Mouse (Mus musculus) limb, embryonic 14.5 days (tissue): ENCODE data around the gene Cmah. TPM values are rescaled to one million over a fixed set of nuclear protein-coding genes. Genes with fewer than 3 reads are reported as not detected.

ENCODE experiments used
- ATAC-seq: fragments of 200-750 bp; cut with Nextera tagmentation; 2 replicates; pipeline ENCODE4 v1.8.0; 2017; ENCODE audit warnings: low read depth, moderate number of reproducible peaks, moderate TSS enrichment; ENCODE audit not compliant: low FRiP score
- DNase-seq: peaks from one replicate; pipeline ENCODE4 v3.0.0-alpha.2; 2015; ENCODE audit warnings: low spot score
- H3K27ac ChIP-seq: fragments of 300-500 bp; sonication (generic); replicated peaks from 2 replicates; pipeline ENCODE4 v1.5.1; 2014; ENCODE audit warnings: low read depth, mild to moderate bottlenecking, low read length, moderate library complexity, mixed read lengths
- H3K27me3 ChIP-seq: fragments of 300-500 bp; sonication (generic); 2 replicates; pipeline ENCODE4 v1.6.1; 2014; ENCODE audit warnings: low read length, mixed read lengths; ENCODE audit not compliant: control insufficient read depth, insufficient read depth
- H3K36me3 ChIP-seq: fragments of 300-500 bp; sonication (generic); 2 replicates; pipeline ENCODE4 v1.6.1; 2014; ENCODE audit warnings: mild to moderate bottlenecking, low read length, moderate library complexity, mixed read lengths; ENCODE audit not compliant: control insufficient read depth, insufficient read depth
- H3K4me1 ChIP-seq: fragments of 300-500 bp; sonication (generic); 2 replicates; pipeline ENCODE4 v1.6.1; 2014; ENCODE audit warnings: antibody characterized with exemption, low read length, mixed read lengths; ENCODE audit not compliant: control insufficient read depth, insufficient read depth
- H3K4me2 ChIP-seq: fragments of 300-500 bp; sonication (generic); replicated peaks from 2 replicates; pipeline ENCODE4 v1.6.1; 2014; ENCODE audit warnings: low read depth, mild to moderate bottlenecking, low read length, moderate library complexity; ENCODE audit not compliant: severe bottlenecking
- H3K4me3 ChIP-seq: fragments of 300-500 bp; sonication (generic); replicated peaks from 2 replicates; pipeline ENCODE4 v1.5.1; 2014; ENCODE audit warnings: low read length
- H3K9ac ChIP-seq: fragments of 300-500 bp; sonication (generic); 2 replicates; pipeline ENCODE4 v1.6.1; 2014; ENCODE audit warnings: mild to moderate bottlenecking, low read depth, low read length, moderate library complexity; ENCODE audit not compliant: severe bottlenecking
- H3K9me3 ChIP-seq: fragments of 300-500 bp; sonication (generic); 2 replicates; pipeline ENCODE4 v1.6.1; 2016; ENCODE audit warnings: low read length; ENCODE audit not compliant: control insufficient read depth
- POLR2A ChIP-seq: fragments of 200-500 bp; IDR thresholded peaks from 2 replicates; pipeline ENCODE4 v1.8.0; 2012; ENCODE audit warnings: inconsistent platforms, mild to moderate bottlenecking, moderate library complexity, borderline replicate concordance; ENCODE audit not compliant: insufficient read depth, insufficient read length; ENCODE audit errors: extremely low read depth
- WGBS: fragments of 180-500 bp; shearing (Covaris S2); extraction: QIAGEN DNeasy Blood & Tissue Kit; methylation state at CpG from one replicate; pipeline ENCODE4 v1.1.7; 2014; 5-methylcytosine and 5-hydroxymethylcytosine counted together
- polyA plus RNA-seq, 2 experiments: library from polyadenylated mRNA; depleted of rRNA in 1 of 2; stranded (reverse) in 1 of 2; unstranded in 1 of 2; fragments of >200 nt; fragmentation: Nextera tagmentation in 1 of 2; extraction: Ambion mirVana in 1 of 2; gene quantifications; 2 replicates each; pipeline versions ENCODE4 v1.2.1 to v1.2.3; 2012 to 2014

Gene Cmah
- polyA plus RNA-seq, 2 experiments = 0.30 to 0.48 TPM

DNA sequence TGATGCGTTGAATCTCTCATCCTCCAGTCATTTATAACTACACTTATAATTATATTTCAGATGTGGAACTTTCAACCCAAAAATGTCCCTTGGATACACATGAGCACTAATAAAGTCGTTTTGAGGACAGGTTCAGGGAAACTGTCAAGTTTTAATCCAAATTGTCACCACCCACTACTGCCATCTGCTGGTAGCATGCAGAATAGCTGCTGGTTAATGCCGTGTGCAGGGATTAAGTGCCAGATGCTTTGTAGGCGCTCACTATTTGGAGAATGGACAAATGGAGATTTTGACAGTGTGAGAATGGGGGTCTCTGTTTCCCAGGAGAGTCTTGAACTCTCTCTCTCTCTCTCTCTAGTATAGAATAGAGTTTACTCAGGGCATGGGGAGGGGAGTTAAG lies 30.0 kb upstream of the Cmah start:
- DNase-seq = peak; percentile 65
- Histone ChIP-seq H3K27ac (no peak overlapping the region), H3K4me2 (no peak overlapping the region), H3K4me1 (no peaks in the 10 kb centered on the region), H3K9me3 (no peaks in the 10 kb centered on the region), H3K36me3 (no peaks in the 10 kb centered on the region), H3K4me3 (no peak overlapping the region), H3K9ac (no peak overlapping the region), H3K27me3 (no peaks in the 10 kb centered on the region)
- no peak for ATAC-seq
- no peak for TF ChIP-seq POLR2A
- 13% methylated on average over 4 of the region's 4 CpGs for WGBS

DNA sequence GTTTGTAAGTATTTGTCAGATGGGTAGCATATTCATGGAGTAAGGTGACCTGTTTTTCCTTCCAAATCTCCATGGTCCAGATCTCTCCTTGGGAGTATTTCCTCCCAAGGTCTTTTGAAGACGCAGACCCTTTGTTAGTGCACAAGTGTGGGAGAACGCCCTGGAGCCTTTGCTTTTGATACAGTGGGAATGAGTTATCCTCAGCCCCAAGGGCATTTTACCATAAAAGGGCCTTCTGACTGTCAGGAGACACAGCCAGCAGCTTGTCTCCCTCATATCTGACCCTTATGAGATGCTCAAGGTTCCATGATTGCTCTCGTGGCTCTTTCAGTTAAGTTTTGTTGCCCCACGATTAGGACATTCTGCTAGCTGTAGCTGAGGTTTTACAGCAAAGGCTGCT lies 21.7 kb upstream of the Cmah start:
- Histone ChIP-seq H3K9me3 (no peaks in the 10 kb centered on the region), H3K27me3 (no peaks in the 10 kb centered on the region), H3K36me3 (no peaks in the 10 kb centered on the region), H3K4me2 (no peak overlapping the region), H3K9ac (no peak overlapping the region), H3K4me3 (no peak overlapping the region), H3K27ac (no peak overlapping the region), H3K4me1 (no peaks in the 10 kb centered on the region)
- TF ChIP-seq POLR2A = no peak
- WGBS = 75% methylated on average over 4 of the region's 4 CpGs
- ATAC-seq (no peak), DNase-seq (no peak)

GRCm38 (mm10) chr13:24306248-24306647 lies 21.0 kb upstream of the Cmah start:
- ATAC-seq = no peak
- H3K9me3 ChIP-seq = no peaks in the 10 kb centered on the region
- no peak overlapping the region for H3K4me3 ChIP-seq
- DNase-seq = no peak
- H3K27me3 ChIP-seq = no peaks in the 10 kb centered on the region
- H3K36me3 ChIP-seq = no peaks in the 10 kb centered on the region
- H3K4me1 ChIP-seq = no peaks in the 10 kb centered on the region
- 64% methylated on average over 4 of the region's 4 CpGs for WGBS
- TF ChIP-seq POLR2A = no peak
- H3K4me2 ChIP-seq = no peak overlapping the region
- H3K27ac ChIP-seq = no peak overlapping the region
- H3K9ac ChIP-seq = no peak overlapping the region

GRCm38 (mm10) chr13:24311011-24311940 lies 15.9 kb upstream of the Cmah start:
- no peaks in the 10 kb centered on the region for H3K9me3 ChIP-seq
- 87% methylated on average over 8 of the region's 8 CpGs for WGBS
- DNase-seq = no peak

GRCm38 (mm10) chr13:24316563-24316962 lies 10.6 kb upstream of the Cmah start:
- ATAC-seq (no peak), DNase-seq (no peak)
- Histone ChIP-seq H3K27ac (no peak overlapping the region), H3K36me3 (no peaks in the 10 kb centered on the region), H3K9me3 (no peaks in the 10 kb centered on the region), H3K4me2 (no peak overlapping the region), H3K27me3 (no peaks in the 10 kb centered on the region), H3K4me3 (no peak overlapping the region), H3K4me1 (no peaks in the 10 kb centered on the region), H3K9ac (no peak overlapping the region)
- TF ChIP-seq POLR2A = no peak
- WGBS = 78% methylated on average over 3 of the region's 3 CpGs

More at GRCm38 (mm10) chr13:24311011-24311940, 15.9 kb upstream of the Cmah start:
- no peaks in the 10 kb centered on the region for H3K27me3 ChIP-seq
- H3K4me2 ChIP-seq = no peak overlapping the region
- H3K9ac ChIP-seq = no peak overlapping the region
- no peak for ATAC-seq
- H3K4me3 ChIP-seq = no peak overlapping the region
- no peaks in the 10 kb centered on the region for H3K36me3 ChIP-seq
- TF ChIP-seq POLR2A = no peak
- no peaks in the 10 kb centered on the region for H3K4me1 ChIP-seq
- H3K27ac ChIP-seq = no peak overlapping the region
